Mouse (Mus musculus) kidney, embryonic 14.5 days (tissue): Measurements from ENCODE around the gene Cacna1h. TPM values are rescaled to one million over a fixed set of nuclear protein-coding genes. Genes with fewer than 3 reads are reported as not detected.

Experiments used
- ATAC-seq: fragments of 200-750 bp; cut with Nextera tagmentation; 2 replicates; pipeline ENCODE4 v1.8.0; 2017; ENCODE audit warnings: moderate number of reproducible peaks, mild to moderate bottlenecking, moderate TSS enrichment, moderate library complexity; ENCODE audit not compliant: low FRiP score, low TSS enrichment
- H3K27ac ChIP-seq: fragments of 300-500 bp; sonication (generic); 2 replicates; pipeline ENCODE4 v1.5.1; 2014; ENCODE audit warnings: low read depth, mild to moderate bottlenecking, low read length, moderate library complexity, mixed read lengths
- H3K27me3 ChIP-seq: fragments of 300-500 bp; sonication (generic); 2 replicates; pipeline ENCODE4 v1.6.1; 2014; ENCODE audit warnings: mild to moderate bottlenecking, low read length; ENCODE audit not compliant: control insufficient read depth, insufficient read depth
- H3K36me3 ChIP-seq: fragments of 300-500 bp; sonication (generic); 2 replicates; pipeline ENCODE4 v1.6.1; 2014; ENCODE audit warnings: low read length, mixed read lengths; ENCODE audit not compliant: control insufficient read depth, insufficient read depth
- H3K4me1 ChIP-seq: fragments of 300-500 bp; sonication (generic); 2 replicates; pipeline ENCODE4 v1.6.1; 2014; ENCODE audit warnings: low read length, mixed read lengths; ENCODE audit not compliant: control insufficient read depth, insufficient read depth
- H3K4me2 ChIP-seq: fragments of 300-500 bp; sonication (generic); replicated peaks from 2 replicates; pipeline ENCODE4 v1.6.1; 2014; ENCODE audit warnings: low read depth, mild to moderate bottlenecking, low read length
- H3K4me3 ChIP-seq: fragments of 300-500 bp; sonication (generic); 2 replicates; pipeline ENCODE4 v1.5.1; 2014; ENCODE audit warnings: mild to moderate bottlenecking, low read length
- H3K9ac ChIP-seq: fragments of 300-500 bp; sonication (generic); 2 replicates; pipeline ENCODE4 v1.6.1; 2014; ENCODE audit warnings: low read depth, mild to moderate bottlenecking, low read length, moderate library complexity
- H3K9me3 ChIP-seq: fragments of 300-500 bp; sonication (generic); 2 replicates; pipeline ENCODE4 v1.6.1; 2016; ENCODE audit warnings: low read length; ENCODE audit not compliant: control insufficient read depth
- WGBS: fragments of 180-500 bp; shearing (Covaris S2); extraction: QIAGEN DNeasy Blood & Tissue Kit; methylation state at CpG from one replicate; pipeline ENCODE4 v1.1.7; 2014; 5-methylcytosine and 5-hydroxymethylcytosine counted together
- polyA plus RNA-seq: library from polyadenylated mRNA; unstranded; fragments of >200 nt; fragmentation: Nextera tagmentation; extraction: Ambion mirVana; gene quantifications from 2 replicates; pipeline ENCODE4 v1.2.1, GENCODE M21; 2014

Cacna1h gene
- 3.0 and 4.0 TPM in 2 replicates for polyA plus RNA-seq

GRCm38 (mm10) chr17:25433617-25434606 lies at the start of gene Cacna1h:
Gene Cacna1h (minus strand): TSS chr17:25433783.
- H3K9me3 ChIP-seq, result no peaks in the 10 kb centered on the region
- peak within 1 kb of the TSS; percentile 82 for H3K27ac ChIP-seq
- H3K27me3 ChIP-seq, result 0 out of 2 replicates have a peak, but pooled peaks cover 3% of the 10 kb centered on the region
- peaks cover 40% of the 10 kb centered on the region for H3K4me1 ChIP-seq
- H3K9ac ChIP-seq, result peak within 1 kb of the TSS; percentile 73
- H3K4me2 ChIP-seq, result peak within 1 kb of the TSS; percentile 97
- H3K36me3 ChIP-seq, result no peaks in the 10 kb centered on the region
- peak; percentile 88 for ATAC-seq
- peak within 1 kb of the TSS; percentile 78 for H3K4me3 ChIP-seq
- WGBS, result under 1% methylated on average over 85 of the region's 103 CpGs

GRCm38 (mm10) chr17:25482092-25482491 lies 48.5 kb upstream of the Cacna1h start:
- Histone ChIP-seq H3K4me1 (no peaks in the 10 kb centered on the region), H3K27ac (no peak overlapping the region), H3K27me3 (peaks cover 3% of the 10 kb centered on the region; the same call in 1 of the 2 replicates), H3K4me2 (no peak overlapping the region), H3K9me3 (no peaks in the 10 kb centered on the region), H3K4me3 (no peak overlapping the region), H3K36me3 (no peaks in the 10 kb centered on the region), H3K9ac (no peak overlapping the region)
- WGBS, result 85% methylated on average over 6 of the region's 6 CpGs
- no peak for ATAC-seq

GRCm38 (mm10) chr17:25480820-25481219 lies 47.2 kb upstream of the Cacna1h start:
- Histone ChIP-seq H3K4me2 (no peak overlapping the region), H3K27ac (no peak overlapping the region), H3K9ac (no peak overlapping the region), H3K4me1 (no peaks in the 10 kb centered on the region), H3K27me3 (peaks cover 3% of the 10 kb centered on the region; the same call in 1 of the 2 replicates), H3K4me3 (no peak overlapping the region), H3K36me3 (no peaks in the 10 kb centered on the region), H3K9me3 (no peaks in the 10 kb centered on the region)
- 54% methylated on average over 4 of the region's 4 CpGs for WGBS
- no peak for ATAC-seq

- Histone ChIP-seq H3K4me3 (no peak overlapping the region), H3K36me3 (no peaks in the 10 kb centered on the region), H3K9me3 (no peaks in the 10 kb centered on the region), H3K4me1 (no peaks in the 10 kb centered on the region), H3K27ac (no peak overlapping the region), H3K4me2 (no peak overlapping the region), H3K9ac (no peak overlapping the region), H3K27me3 (peaks cover 3% of the 10 kb centered on the region; the same call in 1 of the 2 replicates)
- no peak for ATAC-seq
- 54% methylated on average over 8 of the region's 8 CpGs for WGBS
These were observed 46.6 kb upstream of the Cacna1h start for GRCm38 (mm10) chr17:25480152-25480551.

- no peak overlapping the region for H3K27ac ChIP-seq
- no peak overlapping the region; the same call in 1 of the 2 replicates for H3K9ac ChIP-seq
- no peaks in the 10 kb centered on the region for H3K4me1 ChIP-seq
- no peaks in the 10 kb centered on the region for H3K9me3 ChIP-seq
- no peak overlapping the region for H3K4me2 ChIP-seq
- peaks cover 3% of the 10 kb centered on the region for H3K27me3 ChIP-seq
- no peak for ATAC-seq
- no peak overlapping the region for H3K4me3 ChIP-seq
- no peaks in the 10 kb centered on the region for H3K36me3 ChIP-seq
- WGBS, result 38% methylated on average over 19 of the region's 19 CpGs
These were observed 42.6 kb upstream of the Cacna1h start for GRCm38 (mm10) chr17:25475946-25476744.

GRCm38 (mm10) chr17:25474330-25475077 lies 40.9 kb upstream of the Cacna1h start:
- peak; percentile 79 for ATAC-seq
- WGBS, result 1% methylated on average over 38 of the region's 38 CpGs
- H3K4me3 ChIP-seq, result peak overlapping the region; percentile 40
- no peaks in the 10 kb centered on the region for H3K9me3 ChIP-seq
- H3K4me1 ChIP-seq, result no peaks in the 10 kb centered on the region
- H3K9ac ChIP-seq, result peak overlapping the region; percentile 37
- no peak overlapping the region for H3K27ac ChIP-seq
- peaks cover 3% of the 10 kb centered on the region for H3K27me3 ChIP-seq
- peak overlapping the region; percentile 93 for H3K4me2 ChIP-seq
- no peaks in the 10 kb centered on the region for H3K36me3 ChIP-seq

- no peaks in the 10 kb centered on the region for H3K9me3 ChIP-seq
- H3K4me3 ChIP-seq, result no peak overlapping the region
- H3K27me3 ChIP-seq, result no peaks in the 10 kb centered on the region; the same call in 1 of the 2 replicates
- ATAC-seq, result no peak
- H3K9ac ChIP-seq, result no peak overlapping the region
- H3K4me2 ChIP-seq, result no peak overlapping the region
- H3K27ac ChIP-seq, result no peak overlapping the region
- H3K4me1 ChIP-seq, result no peaks in the 10 kb centered on the region
- H3K36me3 ChIP-seq, result no peaks in the 10 kb centered on the region
- WGBS, result 44% methylated on average over 14 of the region's 14 CpGs
These were observed 38.5 kb upstream of the Cacna1h start for GRCm38 (mm10) chr17:25472044-25472443.

GRCm38 (mm10) chr17:25471418-25471817 lies 37.8 kb upstream of the Cacna1h start:
- Histone ChIP-seq H3K4me3 (no peak overlapping the region), H3K27ac (no peak overlapping the region), H3K36me3 (no peaks in the 10 kb centered on the region), H3K9me3 (no peaks in the 10 kb centered on the region), H3K9ac (no peak overlapping the region), H3K4me1 (no peaks in the 10 kb centered on the region), H3K27me3 (no peaks in the 10 kb centered on the region; the same call in 1 of the 2 replicates), H3K4me2 (no peak overlapping the region)
- 55% methylated on average over 8 of the region's 8 CpGs for WGBS
- ATAC-seq, result no peak
